Mouse (Mus musculus) MEL (cell line): ENCODE data around the gene Vstm5.

ENCODE experiments used
- CHD2 ChIP-seq: IDR thresholded peaks from 2 replicates; pipeline ENCODE4 v1.6.1; 2011; ENCODE audit warnings: low read length, improper control_type of control experiment
- GATA1 ChIP-seq: IDR thresholded peaks from 2 replicates; pipeline ENCODE4 v1.6.1; 2011; ENCODE audit warnings: low read depth, low read length, improper control_type of control experiment
- NELFE ChIP-seq: IDR thresholded peaks from 2 replicates; pipeline ENCODE4 v1.6.1; 2011; ENCODE audit warnings: low read depth, low read length, improper control_type of control experiment
- POLR2A ChIP-seq, 2 experiments: IDR thresholded peaks; 2 replicates each; pipeline ENCODE4 v1.6.1; 2011 to 2012; ENCODE audit warnings: low read length in 2 of 2, mild to moderate bottlenecking in 2 of 2, control low read depth in 1 of 2, improper control_type of control experiment in 1 of 2, low read depth in 1 of 2, moderate library complexity in 1 of 2; ENCODE audit not compliant: control insufficient read depth in 1 of 2, insufficient read depth in 1 of 2, poor library complexity in 1 of 2
- POLR2AphosphoS2 ChIP-seq: IDR thresholded peaks from 2 replicates; pipeline ENCODE4 v1.6.1; 2011; ENCODE audit warnings: low read length, improper control_type of control experiment
- RAD21 ChIP-seq: IDR thresholded peaks from 2 replicates; pipeline ENCODE4 v1.6.1; 2011; ENCODE audit warnings: mild to moderate bottlenecking, low read depth, low read length, improper control_type of control experiment
- TAL1 ChIP-seq: IDR thresholded peaks from 2 replicates; pipeline ENCODE4 v1.6.1; 2012; ENCODE audit warnings: mild to moderate bottlenecking, inconsistent platforms, low read length, moderate library complexity, mixed read lengths
- TCF12 ChIP-seq: IDR thresholded peaks from 2 replicates; pipeline ENCODE4 v1.6.1; 2014; ENCODE audit warnings: low read depth, mild to moderate bottlenecking, inconsistent platforms, low read length, improper control_type of control experiment, moderate library complexity

DNA sequence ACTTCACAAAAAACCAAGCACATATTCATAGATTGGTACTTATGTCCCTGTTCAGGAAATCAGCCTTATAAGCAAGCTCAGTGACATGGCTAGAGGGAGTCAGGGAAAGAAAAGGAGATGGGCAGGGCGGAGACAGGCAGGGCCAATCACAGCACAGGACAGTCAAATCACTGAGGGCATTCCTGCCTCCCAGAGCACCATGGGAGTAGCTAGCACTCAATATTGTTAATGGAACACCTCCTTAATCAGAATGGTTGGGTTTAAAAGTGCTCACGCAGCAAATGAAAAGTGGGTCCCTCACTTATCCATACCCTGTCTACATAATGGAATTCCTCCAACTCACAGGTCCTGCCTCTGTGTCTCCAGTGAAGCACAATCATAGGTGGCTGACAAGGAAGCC, 64.0 kb downstream of the Vstm5 start:
- no peak for TF ChIP-seq RAD21
- no peak for TF ChIP-seq NELFE
- TF ChIP-seq GATA1: no peak
- no peak for TF ChIP-seq CHD2
- no peak for TF ChIP-seq TCF12
- no peak for TF ChIP-seq POLR2A (IDR thresholded peaks at IDR 0.05; ENCODE audit: control insufficient read depth in 1 of 2, insufficient read depth in 1 of 2, low read depth in 1 of 2, low read length in 2 of 2, poor library complexity in 1 of 2)
- TF ChIP-seq TAL1: no peak
- TF ChIP-seq POLR2AphosphoS2: no peak
